Mouse (Mus musculus) liver, embryonic 11.5 days (tissue): ENCODE measurements around the gene Ccdc17. TPM values are rescaled to one million over a fixed set of nuclear protein-coding genes. Genes with fewer than 3 reads are reported as not detected.
A peak's percentile ranks its signal among the peaks of the same experiment; 100 is the strongest.

ENCODE experiments used
- ATAC-seq: fragments of 200-750 bp; cut with Nextera tagmentation; replicated peaks from 2 replicates; pipeline ENCODE4 v1.8.0; 2017; ENCODE audit warnings: moderate number of reproducible peaks, mild to moderate bottlenecking, moderate TSS enrichment, moderate library complexity; ENCODE audit not compliant: low FRiP score
- DNase-seq: peaks from one replicate; pipeline ENCODE4 v3.0.0-alpha.2; 2017; ENCODE audit warnings: low spot score
- H3K27ac ChIP-seq: fragments of 300-500 bp; sonication (generic); 2 replicates; pipeline ENCODE4 v1.5.1; 2014; ENCODE audit warnings: mild to moderate bottlenecking, low read depth, low read length, control low read depth
- H3K27me3 ChIP-seq: fragments of 300-500 bp; sonication (generic); replicated peaks from 2 replicates; pipeline ENCODE4 v1.6.1; 2014; ENCODE audit warnings: low read length, mixed read lengths; ENCODE audit not compliant: control insufficient read depth, insufficient read depth
- H3K36me3 ChIP-seq: fragments of 300-500 bp; sonication (generic); 2 replicates; pipeline ENCODE4 v1.6.1; 2014; ENCODE audit warnings: mild to moderate bottlenecking, low read length, moderate library complexity, mixed read lengths; ENCODE audit not compliant: control insufficient read depth, insufficient read depth
- H3K4me1 ChIP-seq: fragments of 300-500 bp; sonication (generic); replicated peaks from 2 replicates; pipeline ENCODE4 v1.6.1; 2014; ENCODE audit warnings: low read length, mixed read lengths; ENCODE audit not compliant: control insufficient read depth, insufficient read depth
- H3K4me2 ChIP-seq: fragments of 300-500 bp; sonication (generic); 2 replicates; pipeline ENCODE4 v1.6.1; 2014; ENCODE audit warnings: mild to moderate bottlenecking, control low read depth, moderate library complexity
- H3K4me3 ChIP-seq: fragments of 300-500 bp; sonication (generic); 2 replicates; pipeline ENCODE4 v1.5.1; 2014; ENCODE audit warnings: low read depth, low read length, control low read depth
- H3K9ac ChIP-seq: fragments of 300-500 bp; sonication (generic); 2 replicates; pipeline ENCODE4 v1.6.1; 2014; ENCODE audit warnings: low read depth, low read length, control low read depth
- H3K9me3 ChIP-seq: fragments of 300-500 bp; sonication (generic); 2 replicates; pipeline ENCODE4 v1.6.1; 2016; ENCODE audit warnings: low read length, inconsistent platforms, mixed read lengths; ENCODE audit not compliant: control insufficient read depth
- WGBS: fragments of 180-500 bp; shearing (Covaris S2); extraction: QIAGEN DNeasy Blood & Tissue Kit; methylation state at CpG from one replicate; pipeline ENCODE4 v1.1.7; 2014; 5-methylcytosine and 5-hydroxymethylcytosine counted together
- polyA plus RNA-seq: library from polyadenylated mRNA; unstranded; fragments of >200 nt; fragmentation: Nextera tagmentation; extraction: Ambion mirVana; gene quantifications from 2 replicates; pipeline ENCODE4 v1.2.1, GENCODE M21; 2014

Ccdc17 gene
- polyA plus RNA-seq = 2.1 and 4.4 TPM in 2 replicates

GRCm38 (mm10) chr4:116596379-116596778 is at the start of gene Ccdc17:
Gene Ccdc17, plus strand, starts transcription at chr4:116596654.
- H3K9ac ChIP-seq = peak within 1 kb of the TSS; percentile 62
- ATAC-seq (no peak), DNase-seq (no peak)
- peak within 1 kb of the TSS; percentile 2; the same call in 1 of the 2 replicates for H3K27ac ChIP-seq
- peaks cover 28% of the 10 kb centered on the region for H3K36me3 ChIP-seq
- H3K9me3 ChIP-seq = no peaks in the 10 kb centered on the region
- H3K4me1 ChIP-seq = peaks cover 18% of the 10 kb centered on the region
- peak within 1 kb of the TSS; percentile 63 for H3K4me3 ChIP-seq
- peak within 1 kb of the TSS; percentile 76 for H3K4me2 ChIP-seq
- no peaks in the 10 kb centered on the region for H3K27me3 ChIP-seq
- 33% methylated on average over 5 of the region's 5 CpGs for WGBS

- ATAC-seq (peak; percentile 66), DNase-seq (no peak)
- Histone ChIP-seq H3K27ac (no peak overlapping the region), H3K4me2 (no peak overlapping the region), H3K36me3 (peaks cover 5% of the 10 kb centered on the region; the same call in 1 of the 2 replicates), H3K4me3 (no peak overlapping the region), H3K27me3 (no peaks in the 10 kb centered on the region), H3K4me1 (0 out of 2 replicates have a peak, but pooled peaks cover 3% of the 10 kb centered on the region), H3K9me3 (no peaks in the 10 kb centered on the region), H3K9ac (no peak overlapping the region)
- WGBS = 58% methylated on average over 1 of the region's 1 CpGs
Observed at GRCm38 (mm10) chr4:116550432-116550831, 46.0 kb upstream of the Ccdc17 start.

GRCm38 (mm10) chr4:116553035-116553434 is 43.4 kb upstream of the Ccdc17 start:
- ATAC-seq (no peak), DNase-seq (no peak)
- H3K9ac ChIP-seq = no peak overlapping the region
- no peak overlapping the region for H3K27ac ChIP-seq
- H3K4me1 ChIP-seq = 0 out of 2 replicates have a peak, but pooled peaks cover 3% of the 10 kb centered on the region
- H3K9me3 ChIP-seq = no peaks in the 10 kb centered on the region
- H3K27me3 ChIP-seq = no peaks in the 10 kb centered on the region
- H3K36me3 ChIP-seq = peaks cover 5% of the 10 kb centered on the region; the same call in 1 of the 2 replicates
- WGBS = 86% methylated on average over 3 of the region's 3 CpGs
- no peak overlapping the region for H3K4me3 ChIP-seq
- H3K4me2 ChIP-seq = no peak overlapping the region

GRCm38 (mm10) chr4:116555413-116556300 is 40.8 kb upstream of the Ccdc17 start, which contains the start of gene Tmem69:
Gene Tmem69, minus strand, starts transcription at chr4:116555936.
- WGBS = 3% methylated on average over 23 of the region's 23 CpGs
- peaks cover 6% of the 10 kb centered on the region; the same call in 1 of the 2 replicates for H3K4me1 ChIP-seq
- no peak for ATAC-seq

GRCm38 (mm10) chr4:116556561-116557305 is 39.7 kb upstream of the Ccdc17 start:
- H3K9me3 ChIP-seq = no peaks in the 10 kb centered on the region
- H3K4me3 ChIP-seq = peak overlapping the region; percentile 83
- peaks cover 5% of the 10 kb centered on the region; the same call in 1 of the 2 replicates for H3K36me3 ChIP-seq
- H3K4me2 ChIP-seq = peak overlapping the region; percentile 83
- ATAC-seq (peak; percentile 93), DNase-seq (peak; percentile 90)
- peak overlapping the region; percentile 93 for H3K27ac ChIP-seq
- H3K4me1 ChIP-seq = peaks cover 8% of the 10 kb centered on the region; the same call in 1 of the 2 replicates
- H3K27me3 ChIP-seq = no peaks in the 10 kb centered on the region
- peak overlapping the region; percentile 81 for H3K9ac ChIP-seq
- WGBS = under 1% methylated on average over 28 of the region's 28 CpGs

More at GRCm38 (mm10) chr4:116555413-116556300, 40.8 kb upstream of the Ccdc17 start, which contains the start of gene Tmem69:
- peak within 1 kb of the TSS; percentile 81 for H3K9ac ChIP-seq
- H3K36me3 ChIP-seq = peaks cover 5% of the 10 kb centered on the region; the same call in 1 of the 2 replicates
- peak within 1 kb of the TSS; percentile 83 for H3K4me2 ChIP-seq
- H3K27me3 ChIP-seq = no peaks in the 10 kb centered on the region
- peak within 1 kb of the TSS; percentile 93 for H3K27ac ChIP-seq
- H3K4me3 ChIP-seq = peak within 1 kb of the TSS; percentile 83
- peak; percentile 83 for DNase-seq
- H3K9me3 ChIP-seq = no peaks in the 10 kb centered on the region

- peak within 1 kb of the TSS; percentile 93 for H3K27ac ChIP-seq
- H3K9ac ChIP-seq = peak within 1 kb of the TSS; percentile 81
- ATAC-seq (peak; percentile 92), DNase-seq (peak; percentile 98)
- no peaks in the 10 kb centered on the region for H3K27me3 ChIP-seq
- H3K4me2 ChIP-seq = peak within 1 kb of the TSS; percentile 83
- under 1% methylated on average over 78 of the region's 78 CpGs for WGBS
- H3K4me3 ChIP-seq = peak within 1 kb of the TSS; percentile 83
- no peaks in the 10 kb centered on the region for H3K9me3 ChIP-seq
- H3K4me1 ChIP-seq = peaks cover 8% of the 10 kb centered on the region; the same call in 1 of the 2 replicates
- peaks cover 5% of the 10 kb centered on the region; the same call in 1 of the 2 replicates for H3K36me3 ChIP-seq
Observed at GRCm38 (mm10) chr4:116557306-116558121, 38.9 kb upstream of the Ccdc17 start, which contains the start of gene Gpbp1l1. Gene Gpbp1l1, plus strand, starts transcription at chr4:116557658.

GRCm38 (mm10) chr4:116558151-116558882 is 38.1 kb upstream of the Ccdc17 start:
- Histone ChIP-seq H3K4me3 (peak overlapping the region; percentile 83), H3K27ac (peak overlapping the region; percentile 93), H3K9me3 (no peaks in the 10 kb centered on the region), H3K4me1 (peaks cover 8% of the 10 kb centered on the region; the same call in 1 of the 2 replicates), H3K27me3 (no peaks in the 10 kb centered on the region), H3K9ac (peak overlapping the region; percentile 81), H3K36me3 (peaks cover 4% of the 10 kb centered on the region; the same call in 1 of the 2 replicates), H3K4me2 (peak overlapping the region; percentile 83)
- ATAC-seq (no peak), DNase-seq (no peak)
- WGBS = 2% methylated on average over 15 of the region's 15 CpGs
